Mouse (Mus musculus): ENCODE measurements at regions not wholly inside any gene's neighbourhood (a gene's known extent, or its start where the extent isn't known, plus 50 kb on each side); places are given as distances from the start of the nearest gene placed in this dataset.

DNA sequence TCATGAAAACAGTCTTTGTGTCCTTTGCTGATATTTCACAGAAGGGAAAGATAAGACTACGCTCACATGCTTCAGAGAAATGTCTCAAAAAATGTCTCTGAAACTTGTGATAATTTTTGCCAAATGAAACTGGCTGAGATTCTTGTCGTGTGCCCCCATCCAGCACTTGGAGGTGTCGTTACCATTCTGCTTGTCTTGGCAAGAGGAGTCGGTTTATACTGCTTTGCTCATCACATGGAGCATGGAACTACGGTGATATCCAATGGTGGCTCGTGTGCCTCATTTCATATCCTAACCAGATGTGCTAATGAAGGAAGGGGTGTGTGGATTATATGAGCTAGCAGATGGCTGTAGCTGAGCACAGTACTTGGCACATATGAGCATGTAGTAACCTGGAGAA lies 169.4 kb upstream of the Etaa1 start:
- TF ChIP-seq GATA1 (IDR thresholded peaks at IDR 0.05; ENCODE audit: borderline replicate concordance, low read length) (no peak), FLI1 (IDR thresholded peaks at IDR 0.05; ENCODE audit: low read length) (no peak)

All from megakaryocyte, embryonic 14.5 days (primary cell).